Mouse (Mus musculus) heart, adult 2 months (tissue): ENCODE results near the gene Dusp28. TPM values are rescaled to one million over a fixed set of nuclear protein-coding genes. Genes with fewer than 3 reads are reported as not detected.

Source experiments
- DNase-seq, 2 experiments: peaks; one replicate each; pipeline ENCODE4 v3.0.0; 2021
- H3K27ac ChIP-seq: fragments of 200-600 bp; 2 replicates; pipeline ENCODE4 v1.8.1; 2022
- H3K27me3 ChIP-seq: fragments of 200-500 bp; 2 replicates; pipeline ENCODE4 v1.6.1; 2012; ENCODE audit warnings: mild to moderate bottlenecking, low read length, inconsistent platforms, mixed read lengths; ENCODE audit not compliant: control insufficient read depth, insufficient read depth
- H3K36me3 ChIP-seq: fragments of 200-500 bp; 2 replicates; pipeline ENCODE4 v1.6.1; 2012; ENCODE audit warnings: low read length, inconsistent platforms; ENCODE audit not compliant: control insufficient read depth, insufficient read depth
- H3K4me1 ChIP-seq: fragments of 200-500 bp; 2 replicates; pipeline ENCODE4 v1.6.1; 2011; ENCODE audit warnings: low read length; ENCODE audit not compliant: control insufficient read depth, insufficient read depth
- H3K4me3 ChIP-seq: fragments of 200-600 bp; 2 replicates; pipeline ENCODE4 v1.8.1; 2022
- H3K79me2 ChIP-seq: fragments of 200-500 bp; replicated peaks from 2 replicates; pipeline ENCODE4 v1.6.1; 2012; ENCODE audit warnings: mild to moderate bottlenecking, inconsistent platforms, low read length, moderate library complexity, mixed read lengths; ENCODE audit not compliant: control insufficient read depth, insufficient read depth
- H3K9ac ChIP-seq: fragments of 200-500 bp; 2 replicates; pipeline ENCODE4 v1.6.1; 2012; ENCODE audit warnings: low read depth, mild to moderate bottlenecking, control low read depth, inconsistent platforms, low read length, mixed read lengths
- CTCF ChIP-seq: fragments of 200-600 bp; IDR thresholded peaks from 2 replicates; pipeline ENCODE4 v1.8.1; 2022; ENCODE audit warnings: antibody characterized with exemption, mild to moderate bottlenecking, moderate library complexity
- EP300 ChIP-seq: fragments of 200-500 bp; IDR thresholded peaks from 2 replicates; pipeline ENCODE4 v1.6.1; 2011; ENCODE audit warnings: low read depth, low read length, control low read depth; ENCODE audit not compliant: insufficient read depth
- POLR2A ChIP-seq: fragments of 200-500 bp; IDR thresholded peaks from 2 replicates; pipeline ENCODE4 v1.6.1; 2011; ENCODE audit warnings: mild to moderate bottlenecking, low read depth, low read length, control low read depth; ENCODE audit not compliant: insufficient read depth
- WGBS: fragments of 180-500 bp; shearing (Covaris S2); methylation state at CpG from one replicate; pipeline ENCODE4 v1.1.7; 2018; 5-methylcytosine and 5-hydroxymethylcytosine counted together
- intact Hi-C: fragments of 180-260 bp; cut with DNase I; formaldehyde crosslinking; loops from one replicate; pipeline ENCODE4 v1.15.1; 2025
- polyA plus RNA-seq: library from polyadenylated mRNA; depleted of rRNA; stranded (reverse); fragments of >200 nt; gene quantifications from 2 replicates; pipeline ENCODE4 v1.2.3, GENCODE M21; 2012
- total RNA-seq, 2 experiments: library from RNA; stranded (reverse); gene quantifications; 2 replicates each; pipeline ENCODE4 v1.2.3; 2021

Gene Dusp28
- total and polyA plus RNA-seq, 3 experiments: 15.1 to 27.9 (median 15.5) TPM

DNA sequence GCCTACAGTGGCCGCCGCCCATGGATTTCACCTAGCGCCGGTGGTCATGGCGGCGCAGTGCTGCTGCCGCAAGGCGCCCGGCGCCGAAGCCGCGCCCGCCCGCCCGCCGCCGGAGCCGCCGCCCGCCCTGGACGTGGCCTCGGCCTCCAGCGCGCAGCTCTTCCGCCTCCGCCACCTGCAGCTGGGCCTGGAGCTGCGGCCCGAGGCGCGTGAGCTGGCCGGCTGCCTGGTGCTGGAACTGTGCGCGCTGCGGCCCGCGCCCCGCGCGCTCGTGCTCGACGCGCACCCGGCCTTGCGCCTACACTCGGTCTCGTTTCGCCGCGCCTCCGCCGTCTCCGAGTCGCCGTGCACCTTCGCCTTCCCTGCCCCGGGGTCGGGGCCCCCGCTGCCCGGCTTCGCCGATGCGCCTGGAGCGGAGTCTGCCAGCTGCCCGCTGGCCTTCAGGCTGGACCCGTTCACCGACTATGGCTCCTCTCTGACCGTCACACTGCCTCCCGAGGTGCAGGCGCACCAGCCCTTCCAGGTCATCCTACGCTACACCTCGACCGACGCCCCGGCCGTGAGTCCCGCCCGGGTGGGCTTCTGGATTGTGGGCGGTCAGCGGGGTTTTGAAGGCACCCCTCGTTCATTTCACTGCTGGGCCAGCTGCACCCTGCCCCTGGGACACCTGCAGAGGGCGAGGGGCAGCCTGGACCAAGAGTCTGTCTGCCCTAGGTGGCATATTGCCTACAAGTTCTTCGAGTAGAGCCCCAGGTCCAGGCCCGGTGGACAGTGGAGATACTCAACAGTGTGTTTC, 4.3 kb downstream of the Dusp28 start:
- Histone ChIP-seq H3K4me1 (peaks cover 18% of the 10 kb centered on the region), H3K4me3 (peak overlapping the region; percentile 96), H3K27ac (peak overlapping the region; percentile 78), H3K36me3 (no peaks in the 10 kb centered on the region), H3K9ac (peak overlapping the region; percentile 92), H3K79me2 (no peaks in the 10 kb centered on the region), H3K27me3 (no peaks in the 10 kb centered on the region)
- TF ChIP-seq POLR2A (no peak), CTCF (no peak), EP300 (no peak)
- DNase-seq: peak; percentile 78 to 79
- intact Hi-C loops: no loop called here
- under 1% methylated on average over 80 of the region's 85 CpGs for WGBS

DNA sequence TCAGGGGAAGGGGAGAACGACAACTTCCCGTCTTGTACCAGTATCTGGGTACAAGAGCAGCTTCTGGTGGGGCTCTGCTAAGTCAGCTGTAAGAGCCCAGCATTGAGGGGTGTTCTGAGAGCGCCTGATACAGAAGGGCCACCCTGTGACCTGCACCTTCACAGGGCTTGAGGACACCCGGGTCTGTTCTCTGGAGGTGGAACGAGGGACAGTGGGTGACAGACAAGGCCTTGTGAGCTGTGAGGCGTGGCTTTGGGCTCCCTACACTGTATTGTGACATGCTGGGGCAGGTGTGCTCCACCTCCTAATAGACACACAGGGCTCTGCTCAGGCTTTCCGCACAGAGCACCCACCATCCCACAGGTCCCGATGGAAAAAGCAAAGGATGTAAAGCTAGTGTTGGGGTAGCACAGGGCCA, 4.9 kb downstream of the Dusp28 start:
- Histone ChIP-seq H3K9ac (peak overlapping the region; percentile 92), H3K4me3 (peak overlapping the region; percentile 96), H3K36me3 (no peaks in the 10 kb centered on the region), H3K4me1 (peaks cover 18% of the 10 kb centered on the region), H3K79me2 (no peaks in the 10 kb centered on the region), H3K27me3 (no peaks in the 10 kb centered on the region), H3K27ac (peak overlapping the region; percentile 78)
- no peak for DNase-seq
- 29% methylated on average over 8 of the region's 8 CpGs for WGBS
- intact Hi-C loops: no loop called here
- no peak for TF ChIP-seq POLR2A
- TF ChIP-seq EP300: no peak
- no peak for TF ChIP-seq CTCF

DNA sequence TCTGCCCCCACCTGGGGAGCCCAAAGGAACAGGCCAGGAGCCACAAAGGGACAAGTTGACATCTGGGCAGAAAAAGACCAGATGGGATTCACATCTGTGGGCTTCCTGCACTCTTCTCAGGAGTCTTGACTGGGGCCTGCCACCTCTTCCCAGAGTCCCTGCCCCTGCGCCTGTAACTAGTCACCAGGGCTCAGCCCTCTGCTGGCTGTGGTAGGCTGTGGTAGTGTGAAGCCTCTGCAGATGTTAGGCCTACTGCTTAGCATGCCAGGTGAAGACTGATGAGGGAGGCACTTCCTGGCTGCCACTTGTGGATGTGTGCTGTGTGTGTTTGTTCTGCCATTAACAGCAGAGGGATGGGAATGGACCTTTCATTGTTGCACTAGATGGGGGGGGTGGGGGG, 5.5 kb downstream of the Dusp28 start:
- H3K4me1 ChIP-seq: peaks cover 18% of the 10 kb centered on the region
- H3K4me3 ChIP-seq: peak overlapping the region; percentile 20; the same call in 1 of the 2 replicates
- no peaks in the 10 kb centered on the region for H3K27me3 ChIP-seq
- TF ChIP-seq POLR2A (no peak), EP300 (no peak), CTCF (0 out of 2 replicates have a peak, but pooled peaks have one; percentile 11)
- DNase-seq: peak in 1 of 2 experiments; percentile 19
- WGBS: 48% methylated on average over 1 of the region's 1 CpGs
- no peaks in the 10 kb centered on the region for H3K36me3 ChIP-seq
- no peaks in the 10 kb centered on the region for H3K79me2 ChIP-seq
- H3K9ac ChIP-seq: 0 out of 2 replicates have a peak overlapping the region, but pooled peaks have one; percentile 8
- H3K27ac ChIP-seq: no peak overlapping the region
- intact Hi-C loops: no loop called here

DNA sequence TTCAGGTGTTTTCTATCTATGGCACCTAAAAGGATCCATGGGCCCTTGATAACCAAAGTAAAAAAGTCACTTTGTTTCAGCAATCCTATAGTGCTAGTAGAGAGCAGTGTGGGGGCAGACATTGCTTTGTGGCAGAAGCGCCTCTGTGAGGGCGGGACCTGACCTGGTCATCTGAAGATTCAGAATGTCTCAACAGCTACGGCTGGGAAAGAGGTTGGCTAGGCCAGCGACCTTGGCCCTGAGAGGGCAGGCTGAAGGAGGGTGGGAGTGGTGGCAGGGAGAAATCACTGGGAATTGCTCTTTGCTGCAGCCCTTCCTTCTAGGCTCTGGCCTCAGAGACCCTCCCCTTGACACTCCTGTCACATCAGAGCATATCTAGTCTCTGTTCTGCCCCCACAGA, 7.5 kb downstream of the Dusp28 start:
- TF ChIP-seq CTCF: no peak
- TF ChIP-seq POLR2A: no peak
- no peak for TF ChIP-seq EP300

DNA sequence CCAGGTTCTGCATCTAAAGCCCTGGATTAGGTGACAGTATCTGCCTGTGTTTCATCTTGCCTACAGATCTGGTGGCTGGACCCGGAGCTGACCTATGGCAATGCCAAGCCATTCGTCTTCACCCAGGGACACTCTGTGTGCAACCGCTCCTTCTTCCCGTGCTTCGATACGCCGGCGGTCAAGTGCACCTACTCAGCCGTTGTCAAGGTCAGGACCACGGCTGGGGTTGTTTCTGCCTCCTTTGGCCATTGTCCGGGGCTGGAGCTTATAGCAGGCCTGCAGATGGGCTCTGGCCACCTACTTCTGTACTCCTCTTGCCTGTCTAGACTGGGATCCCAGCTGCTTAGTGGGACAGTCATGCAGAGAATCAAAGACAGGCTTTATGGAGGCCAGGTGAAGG, 8.2 kb downstream of the Dusp28 start:
- no peak overlapping the region for H3K27ac ChIP-seq
- no peak overlapping the region for H3K4me3 ChIP-seq
- TF ChIP-seq POLR2A: no peak
- no peak for TF ChIP-seq EP300
- no peak for TF ChIP-seq CTCF
- no peak for DNase-seq
- no peaks in the 10 kb centered on the region for H3K27me3 ChIP-seq
- peaks cover 8% of the 10 kb centered on the region for H3K4me1 ChIP-seq
- H3K79me2 ChIP-seq: no peaks in the 10 kb centered on the region
- no peak overlapping the region for H3K9ac ChIP-seq
- WGBS: 92% methylated on average over 11 of the region's 11 CpGs
- intact Hi-C loops: no loop called here
- no peaks in the 10 kb centered on the region for H3K36me3 ChIP-seq

More for the DNA sequence above, 7.5 kb downstream of the Dusp28 start:
- no peaks in the 10 kb centered on the region for H3K79me2 ChIP-seq
- DNase-seq: no peak
- no peaks in the 10 kb centered on the region for H3K27me3 ChIP-seq
- intact Hi-C loops: no loop called here
- H3K9ac ChIP-seq: no peak overlapping the region
- no peak overlapping the region for H3K27ac ChIP-seq
- H3K36me3 ChIP-seq: no peaks in the 10 kb centered on the region
- WGBS: 83% methylated on average over 4 of the region's 4 CpGs
- H3K4me1 ChIP-seq: peaks cover 12% of the 10 kb centered on the region
- no peak overlapping the region for H3K4me3 ChIP-seq

DNA sequence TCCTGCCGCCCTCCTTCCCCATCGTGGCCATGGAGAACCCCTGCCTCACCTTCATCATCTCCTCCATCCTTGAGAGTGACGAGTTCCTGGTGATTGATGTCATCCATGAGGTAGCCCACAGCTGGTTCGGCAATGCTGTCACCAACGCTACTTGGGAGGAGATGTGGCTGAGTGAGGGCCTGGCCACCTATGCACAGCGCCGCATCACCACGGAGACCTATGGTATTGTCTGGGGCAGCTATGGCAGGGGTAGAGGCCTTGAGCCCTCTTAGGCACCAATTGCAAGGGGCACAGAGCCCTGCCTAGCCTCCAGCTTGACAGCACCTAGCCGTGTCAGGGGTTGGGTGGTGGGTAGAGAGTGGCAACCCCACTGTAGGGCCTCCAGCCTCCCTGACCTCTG, 9.9 kb downstream of the Dusp28 start:
- Histone ChIP-seq H3K4me1 (peaks cover 6% of the 10 kb centered on the region), H3K79me2 (no peaks in the 10 kb centered on the region), H3K4me3 (no peak overlapping the region), H3K27me3 (no peaks in the 10 kb centered on the region), H3K9ac (no peak overlapping the region), H3K27ac (no peak overlapping the region), H3K36me3 (no peaks in the 10 kb centered on the region)
- intact Hi-C loops: no loop called here
- WGBS: 88% methylated on average over 9 of the region's 9 CpGs
- no peak for DNase-seq
- TF ChIP-seq EP300 (no peak), POLR2A (no peak), CTCF (no peak)
